In genomic region chr10:83644865-83645715, GRCm38 (mm10) we compare ENCODE assay signal across 8 mouse cellular contexts. TPM values are rescaled to one million over a fixed set of nuclear protein-coding genes. Genes with fewer than 3 reads are reported as not detected.
DNase-seq lines count a peak whose midpoint lies in the region; ATAC-seq and TF ChIP-seq lines count a peak whose summit lies in the region.

No protein-coding gene starts in this region.

- peak overlapping the region; percentile 36; the same call in 1 of the 2 replicates for H3K27ac ChIP-seq in kidney, postnatal 0 days
- H3K27ac ChIP-seq in bone marrow macrophage, adult 2 months (ENCODE audit: insufficient read depth, low read depth, low read length), result peak overlapping the region; percentile 80
- peak overlapping the region; percentile 61 for H3K27ac ChIP-seq in heart, adult 2 months
- peak overlapping the region; percentile 46; the same call in 1 of the 2 replicates for H3K27ac ChIP-seq in limb, embryonic 12.5 days
- H3K27ac ChIP-seq in midbrain, embryonic 15.5 days, result peak overlapping the region; percentile 51; the same call in 1 of the 2 replicates

- H3K4me2 ChIP-seq in kidney, postnatal 0 days (ENCODE audit: low read length), result no peak overlapping the region
- H3K4me2 ChIP-seq in limb, embryonic 12.5 days, result no peak overlapping the region
- peak overlapping the region; percentile 11; the same call in 1 of the 2 replicates for H3K4me2 ChIP-seq in midbrain, embryonic 15.5 days

- H3K27me3 ChIP-seq in kidney, postnatal 0 days (ENCODE audit: insufficient read depth, low read length), result no peaks in the 10 kb centered on the region
- no peaks in the 10 kb centered on the region for H3K27me3 ChIP-seq in heart, adult 2 months (ENCODE audit: control insufficient read depth, insufficient read depth, low read length)
- no peaks in the 10 kb centered on the region for H3K27me3 ChIP-seq in limb, embryonic 12.5 days
- no peaks in the 10 kb centered on the region for H3K27me3 ChIP-seq in midbrain, embryonic 15.5 days (replicated peaks)

- no peak overlapping the region for H3K9ac ChIP-seq in kidney, postnatal 0 days (ENCODE audit: low read depth, low read length)
- H3K9ac ChIP-seq in heart, adult 2 months (ENCODE audit: low read depth, low read length), result peak overlapping the region; percentile 33; the same call in 1 of the 2 replicates
- no peak overlapping the region for H3K9ac ChIP-seq in limb, embryonic 12.5 days (replicated peaks)
- H3K9ac ChIP-seq in midbrain, embryonic 15.5 days, result no peak overlapping the region

- TF ChIP-seq CTCF in kidney, postnatal 0 days (IDR thresholded peaks at IDR 0.05; ENCODE audit: low read depth), result no peak
- no peak for TF ChIP-seq CTCF in bone marrow macrophage, adult 2 months (IDR thresholded peaks at IDR 0.05; ENCODE audit: low read depth, low read length)
- TF ChIP-seq CTCF in heart, adult 2 months (IDR thresholded peaks at IDR 0.05), result no peak

- TF ChIP-seq EP300 in heart, adult 2 months (IDR thresholded peaks at IDR 0.05; ENCODE audit: insufficient read depth, low read depth, low read length), result 0 out of 2 replicates have a peak, but pooled peaks have one; percentile 48

- no peaks in the 10 kb centered on the region for H3K4me1 ChIP-seq in kidney, postnatal 0 days (replicated peaks; ENCODE audit: insufficient read depth, low read length)
- H3K4me1 ChIP-seq in bone marrow macrophage, adult 2 months (ENCODE audit: control insufficient read depth, insufficient read depth, low read length), result peaks cover 55% of the 10 kb centered on the region
- peaks cover 18% of the 10 kb centered on the region for H3K4me1 ChIP-seq in heart, adult 2 months (ENCODE audit: control insufficient read depth, insufficient read depth, low read length)
- H3K4me1 ChIP-seq in limb, embryonic 12.5 days (replicated peaks), result peaks cover 17% of the 10 kb centered on the region
- peaks cover 46% of the 10 kb centered on the region for H3K4me1 ChIP-seq in midbrain, embryonic 15.5 days

- TF ChIP-seq POLR2A in bone marrow macrophage, adult 2 months (IDR thresholded peaks at IDR 0.05; ENCODE audit: borderline replicate concordance, low read depth, low read length), result no peak
- 0 out of 2 replicates have a peak, but pooled peaks have one; percentile 34 for TF ChIP-seq POLR2A in heart, adult 2 months (IDR thresholded peaks at IDR 0.05; ENCODE audit: insufficient read depth, low read depth, low read length)

- no peaks in the 10 kb centered on the region; the same call in 1 of the 2 replicates for H3K79me2 ChIP-seq in heart, adult 2 months (replicated peaks; ENCODE audit: control insufficient read depth, insufficient read depth, low read length)

- no peak for DNase-seq in kidney, postnatal 0 days (ENCODE audit: low spot score)
- DNase-seq in kidney, adult 8-10 months, result no peak
- peak; percentile 46 to 56 for DNase-seq in heart, adult 2 months
- DNase-seq in left cerebral cortex, postnatal 10 days (ENCODE audit: extremely low spot score in 1 of 2, low spot score in 2 of 2), result no peak

- ATAC-seq in kidney, postnatal 0 days (replicated peaks; ENCODE audit: low FRiP score, low read depth), result no peak
- no peak for ATAC-seq in limb, embryonic 12.5 days (ENCODE audit: insufficient number of reproducible peaks, insufficient read depth, low FRiP score, low TSS enrichment, low read depth)
- no peak for ATAC-seq in midbrain, embryonic 15.5 days (replicated peaks)
- no peak for ATAC-seq in monocyte, adult 5-6 weeks (replicated peaks; ENCODE audit: insufficient number of reproducible peaks, low FRiP score, low TSS enrichment, poor library complexity, severe bottlenecking)

- 67% methylated on average over 16 of the region's 16 CpGs for WGBS in kidney, postnatal 0 days
- 39% methylated on average over 16 of the region's 16 CpGs for WGBS in heart, adult 2 months
- WGBS in limb, embryonic 12.5 days, result 80% methylated on average over 16 of the region's 16 CpGs
- 58% methylated on average over 16 of the region's 16 CpGs for WGBS in midbrain, embryonic 15.5 days

- no peaks in the 10 kb centered on the region for H3K36me3 ChIP-seq in kidney, postnatal 0 days (ENCODE audit: insufficient read depth, low read length)
- peaks cover 3% of the 10 kb centered on the region; the same call in 1 of the 2 replicates for H3K36me3 ChIP-seq in heart, adult 2 months (ENCODE audit: control insufficient read depth, insufficient read depth, low read length)
- H3K36me3 ChIP-seq in limb, embryonic 12.5 days, result peaks cover 7% of the 10 kb centered on the region; the same call in 1 of the 2 replicates
- no peaks in the 10 kb centered on the region for H3K36me3 ChIP-seq in midbrain, embryonic 15.5 days (replicated peaks)

- H3K4me3 ChIP-seq in kidney, postnatal 0 days (replicated peaks; ENCODE audit: low read depth, low read length), result no peak overlapping the region
- H3K4me3 ChIP-seq in bone marrow macrophage, adult 2 months (ENCODE audit: insufficient read depth, low read length), result peak overlapping the region; percentile 41
- H3K4me3 ChIP-seq in heart, adult 2 months, result no peak overlapping the region; the same call in 1 of the 2 replicates
- no peak overlapping the region for H3K4me3 ChIP-seq in limb, embryonic 12.5 days (replicated peaks)
- no peak overlapping the region for H3K4me3 ChIP-seq in midbrain, embryonic 15.5 days

- intact Hi-C loops in heart, adult 2 months (cut with DNase I), result loop anchor here (5.0 kb wide), 1 partner anchor 82 kb away; no protein-coding TSS in a partner anchor
- intact Hi-C loops in left cerebral cortex, postnatal 10 days (cut with DNase I), result loop anchor here (10.0 kb wide), 1 partner anchor 80 kb away; the partner anchor contains the start of gene 1500009L16Rik

- H3K9me3 ChIP-seq in kidney, postnatal 0 days (replicated peaks; ENCODE audit: low read length), result no peaks in the 10 kb centered on the region
- no peaks in the 10 kb centered on the region for H3K9me3 ChIP-seq in limb, embryonic 12.5 days
- H3K9me3 ChIP-seq in midbrain, embryonic 15.5 days, result no peaks in the 10 kb centered on the region

RNA-seq across cellular contexts. Expression of gene Appl2, which starts 3.4 kb away (rescaled TPM):
- 31.7 and 32.4 TPM in 2 replicates for polyA plus RNA-seq in kidney, postnatal 0 days (2015; fragmentation: Nextera tagmentation; extraction: Ambion mirVana)
- 121 and 142 TPM in 2 replicates for polyA plus RNA-seq in bone marrow macrophage, adult 2 months (2012; ENCODE audit: insufficient read depth, insufficient read length, missing spikeins)
- total RNA-seq in heart, adult 2 months (2021), result 10 to 100 TPM; 40.7 to 41.4 TPM
- 25.7 and 43.2 TPM in 2 replicates for polyA plus RNA-seq in heart, adult 2 months (2012; rRNA removed)
- polyA plus RNA-seq in limb, embryonic 12.5 days (2016; fragmentation: Nextera tagmentation; extraction: Ambion mirVana), result 69.7 and 74.0 TPM in 2 replicates
- polyA plus RNA-seq in midbrain, embryonic 15.5 days (2015; fragmentation: Nextera tagmentation; extraction: Ambion mirVana), result 54.1 and 59.6 TPM in 2 replicates
- 10 to 100 TPM; 31.1 to 31.9 TPM for total RNA-seq in left cerebral cortex, postnatal 10 days (2021)
- 67.6 to 78.1 TPM (median 77.7 TPM) in 3 replicates for total RNA-seq in monocyte, adult 5-6 weeks (2017)

Comparison
In these comparisons a context has a peak if more than half of its experiments do, and no peak if none do; other contexts are left out.
1. DNase-seq: peak in heart, adult 2 months (2 of 2); none in kidney, postnatal 0 days (single experiment), kidney, adult 8-10 months (0 of 2) and left cerebral cortex, postnatal 10 days (0 of 2).
2. Peak in every context shown above with its lines, with median percentiles within 50 percentile points of each other: H3K27ac ChIP-seq.